Mouse (Mus musculus): ENCODE data around the gene Tssc4.

Gene Tssc4

GRCm38 (mm10) chr7:143109696-143110095 is 40.6 kb downstream of the Tssc4 start:
- no peak for DNase-seq (ENCODE audit: low spot score in 2 of 2)

- no peak for DNase-seq (ENCODE audit: low spot score in 2 of 2)
These were observed 41.8 kb downstream of the Tssc4 start for GRCm38 (mm10) chr7:143110803-143111202.

- no peak for DNase-seq (ENCODE audit: low spot score in 2 of 2)
These were observed 42.7 kb downstream of the Tssc4 start for GRCm38 (mm10) chr7:143111719-143112118.

GRCm38 (mm10) chr7:143112395-143112794 is 43.3 kb downstream of the Tssc4 start:
- no peak for DNase-seq (ENCODE audit: low spot score in 2 of 2)

GRCm38 (mm10) chr7:143114773-143115172 is 45.7 kb downstream of the Tssc4 start:
- no peak for DNase-seq (ENCODE audit: low spot score in 2 of 2)

GRCm38 (mm10) chr7:143116521-143116920 is 47.5 kb downstream of the Tssc4 start:
- no peak for DNase-seq (ENCODE audit: low spot score in 2 of 2)

- no peak for DNase-seq (ENCODE audit: low spot score in 2 of 2)
These were observed 50.4 kb downstream of the Tssc4 start for GRCm38 (mm10) chr7:143119407-143119806.

- no peak for DNase-seq (ENCODE audit: low spot score in 2 of 2)
These were observed 50.8 kb downstream of the Tssc4 start for GRCm38 (mm10) chr7:143119826-143120225.
